Mouse (Mus musculus): ENCODE results near the gene Gm14862.
"Not testable (repeated sequence)": the region's sequence is repeated elsewhere in the genome, so short reads cannot be mapped to it uniquely, and the experiment has no call there.

DNA sequence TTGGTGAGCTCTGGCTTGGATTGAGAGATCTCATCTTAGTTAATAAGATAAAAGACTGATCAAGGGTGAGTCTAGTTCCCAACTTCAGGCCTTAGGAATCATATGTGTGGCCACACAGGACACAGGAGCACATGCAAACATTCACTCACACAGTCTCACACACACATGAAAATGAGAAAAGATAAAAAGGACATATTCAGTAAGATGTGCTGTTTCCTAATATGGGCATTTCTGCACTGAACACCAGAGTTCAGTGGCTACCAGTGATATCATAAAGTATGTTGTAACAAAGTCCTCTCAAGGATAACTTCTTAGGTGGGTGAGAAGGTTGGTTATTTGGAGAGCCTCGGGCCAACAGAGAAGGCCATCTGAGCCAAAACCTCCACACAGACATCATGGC lies 26.8 kb upstream of the Gm14862 start, which contains the start of gene H2al1m:
- TF ChIP-seq CTCF (IDR thresholded peaks at IDR 0.05; ENCODE audit: low read depth); EP300 (optimal IDR thresholded peaks at IDR 0.05): not testable (repeated sequence)
